Mouse (Mus musculus) small intestine, adult 2 months (tissue): ENCODE results near the gene Sik1. TPM values are rescaled to one million over a fixed set of nuclear protein-coding genes. Genes with fewer than 3 reads are reported as not detected.

Experiments
- H3K27ac ChIP-seq: fragments of 200-500 bp; 2 replicates; pipeline ENCODE4 v1.5.1; 2012; ENCODE audit warnings: low read depth, low read length, control low read depth, inconsistent platforms; ENCODE audit not compliant: insufficient read depth
- H3K27me3 ChIP-seq: fragments of 200-500 bp; 2 replicates; pipeline ENCODE4 v1.6.1; 2012; ENCODE audit warnings: mild to moderate bottlenecking, moderate library complexity, low read length, inconsistent platforms; ENCODE audit not compliant: control insufficient read depth, insufficient read depth
- H3K36me3 ChIP-seq: fragments of 200-500 bp; 2 replicates; pipeline ENCODE4 v1.6.1; 2012; ENCODE audit warnings: mild to moderate bottlenecking, low read length, control low read depth, inconsistent platforms; ENCODE audit not compliant: control insufficient read depth, insufficient read depth
- H3K4me1 ChIP-seq: fragments of 200-500 bp; 2 replicates; pipeline ENCODE4 v1.6.1; 2012; ENCODE audit warnings: low read length, inconsistent platforms, mixed read lengths; ENCODE audit not compliant: control insufficient read depth, insufficient read depth, insufficient read length
- H3K4me3 ChIP-seq: fragments of 200-500 bp; 2 replicates; pipeline ENCODE4 v1.5.1; 2012; ENCODE audit warnings: low read depth, mild to moderate bottlenecking, control low read depth, inconsistent platforms, low read length, moderate library complexity
- CTCF ChIP-seq: fragments of 200-500 bp; IDR thresholded peaks from 2 replicates; pipeline ENCODE4 v1.5.1; 2012; ENCODE audit warnings: low read depth, mild to moderate bottlenecking, control low read depth, inconsistent platforms, low read length, moderate library complexity, mixed read lengths; ENCODE audit not compliant: insufficient replicate concordance, insufficient read length; ENCODE audit errors: extremely low read depth
- POLR2A ChIP-seq: fragments of 200-500 bp; IDR thresholded peaks from 2 replicates; pipeline ENCODE4 v1.6.1; 2012; ENCODE audit warnings: low read depth, mild to moderate bottlenecking, control low read depth, inconsistent platforms, low read length, moderate library complexity
- WGBS: fragments of 180-500 bp; shearing (Covaris S2); methylation state at CpG from one replicate; pipeline ENCODE4 v1.1.7; 2018; 5-methylcytosine and 5-hydroxymethylcytosine counted together
- polyA plus RNA-seq: library from polyadenylated mRNA; depleted of rRNA; stranded (reverse); fragments of >200 nt; gene quantifications from 2 replicates; pipeline ENCODE4 v1.2.3, GENCODE M21; 2012

Sik1 gene
- polyA plus RNA-seq, 1 experiment, result 16.9 TPM

DNA sequence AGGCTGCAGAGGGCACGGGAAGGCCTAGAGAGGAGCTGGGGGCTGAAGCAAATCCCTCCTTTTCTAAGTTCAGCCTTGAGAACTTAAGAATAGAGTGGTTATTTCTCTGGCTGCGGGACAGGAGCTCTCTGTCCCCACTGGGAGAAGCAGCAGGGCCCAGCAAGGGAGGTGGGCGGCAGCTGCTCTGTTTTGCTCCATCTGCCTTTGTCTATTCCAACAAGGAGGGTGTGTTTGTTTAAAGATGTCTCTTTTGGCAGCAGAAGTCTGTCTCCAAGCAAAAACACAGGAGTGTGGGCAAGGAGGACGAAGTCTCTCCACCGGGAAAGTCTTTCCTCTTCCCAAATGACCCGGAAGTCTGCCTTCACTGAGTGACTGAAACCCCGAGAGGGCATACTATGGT is 18.8 kb downstream of the Sik1 start:
- no peaks in the 10 kb centered on the region for H3K36me3 ChIP-seq
- WGBS, result 71% methylated on average over 7 of the region's 7 CpGs
- no peak overlapping the region for H3K27ac ChIP-seq
- no peaks in the 10 kb centered on the region for H3K27me3 ChIP-seq
- TF ChIP-seq CTCF (no peak), POLR2A (no peak)
- H3K4me3 ChIP-seq, result no peak overlapping the region
- H3K4me1 ChIP-seq, result peaks cover 17% of the 10 kb centered on the region

DNA sequence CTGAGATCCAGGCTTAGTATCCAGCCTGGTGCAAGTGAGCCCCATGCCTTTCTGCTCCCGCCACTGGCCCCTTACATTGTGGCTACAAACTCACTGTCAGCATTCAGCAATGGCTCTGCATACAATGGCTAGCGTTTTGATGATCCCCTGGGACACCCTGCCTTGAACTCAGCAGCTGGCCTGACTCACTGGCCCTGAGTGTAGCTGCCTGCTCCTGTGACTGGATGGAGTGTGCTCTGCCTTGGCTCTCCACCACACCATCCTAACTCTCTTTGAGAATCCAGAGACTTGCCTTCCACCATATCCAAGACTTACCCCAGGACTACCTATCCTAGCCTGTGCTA is 19.4 kb downstream of the Sik1 start:
- TF ChIP-seq POLR2A, result no peak
- H3K27ac ChIP-seq, result no peak overlapping the region

GRCm38 (mm10) chr17:31835528-31836263 is 19.9 kb downstream of the Sik1 start:
- 92% methylated on average over 11 of the region's 11 CpGs for WGBS
- Histone ChIP-seq H3K27me3 (no peaks in the 10 kb centered on the region), H3K4me1 (peaks cover 14% of the 10 kb centered on the region), H3K27ac (peak overlapping the region; percentile 10; the same call in 1 of the 2 replicates), H3K36me3 (no peaks in the 10 kb centered on the region), H3K4me3 (no peak overlapping the region)
- TF ChIP-seq POLR2A (no peak), CTCF (no peak)

More for the DNA sequence above, 19.4 kb downstream of the Sik1 start:
- Histone ChIP-seq H3K4me3 (no peak overlapping the region), H3K4me1 (peaks cover 14% of the 10 kb centered on the region), H3K36me3 (no peaks in the 10 kb centered on the region), H3K27me3 (no peaks in the 10 kb centered on the region)
- 76% methylated on average over 2 of the region's 2 CpGs for WGBS

- TF ChIP-seq CTCF (no peak), POLR2A (no peak)
- Histone ChIP-seq H3K4me3 (no peak overlapping the region), H3K4me1 (peaks cover 14% of the 10 kb centered on the region), H3K27ac (peak overlapping the region; percentile 24; the same call in 1 of the 2 replicates), H3K36me3 (no peaks in the 10 kb centered on the region), H3K27me3 (no peaks in the 10 kb centered on the region)
- 63% methylated on average over 6 of the region's 6 CpGs for WGBS
Measured at GRCm38 (mm10) chr17:31834320-31835065, 21.1 kb downstream of the Sik1 start.

- H3K4me3 ChIP-seq, result no peak overlapping the region
- WGBS, result 59% methylated on average over 7 of the region's 7 CpGs
- peaks cover 14% of the 10 kb centered on the region for H3K4me1 ChIP-seq
- H3K27me3 ChIP-seq, result no peaks in the 10 kb centered on the region
- H3K36me3 ChIP-seq, result no peaks in the 10 kb centered on the region
- no peak for TF ChIP-seq CTCF
- TF ChIP-seq POLR2A, result no peak
- peak overlapping the region; percentile 24; the same call in 1 of the 2 replicates for H3K27ac ChIP-seq
Measured at GRCm38 (mm10) chr17:31833752-31834151, 21.9 kb downstream of the Sik1 start.

- no peaks in the 10 kb centered on the region for H3K27me3 ChIP-seq
- no peak overlapping the region for H3K27ac ChIP-seq
- 72% methylated on average over 9 of the region's 9 CpGs for WGBS
- TF ChIP-seq POLR2A (no peak), CTCF (no peak)
- H3K4me1 ChIP-seq, result peaks cover 15% of the 10 kb centered on the region
- H3K4me3 ChIP-seq, result no peak overlapping the region
- H3K36me3 ChIP-seq, result no peaks in the 10 kb centered on the region
Measured at GRCm38 (mm10) chr17:31832577-31832964, 23.0 kb downstream of the Sik1 start.

GRCm38 (mm10) chr17:31831866-31832576 is 23.6 kb downstream of the Sik1 start:
- Histone ChIP-seq H3K4me1 (peaks cover 21% of the 10 kb centered on the region), H3K27me3 (no peaks in the 10 kb centered on the region), H3K36me3 (no peaks in the 10 kb centered on the region), H3K27ac (no peak overlapping the region), H3K4me3 (no peak overlapping the region)
- TF ChIP-seq POLR2A, result no peak
- WGBS, result 82% methylated on average over 14 of the region's 14 CpGs
